Mouse (Mus musculus): ENCODE results near the gene Psmb10. TPM values are rescaled to one million over a fixed set of nuclear protein-coding genes. Genes with fewer than 3 reads are reported as not detected.

Psmb10 gene
- total RNA-seq, 2 experiments from 2014 or later, result 63.6 to 185 TPM

Other genes starting within 250 kb of the Psmb10 start
- 20.4 and 28.0 TPM in 2 replicates for gene Acd, start 237.3 kb downstream of the Psmb10 start, total RNA-seq (2015)
- 10.6 and 12.3 TPM in 2 replicates for gene Acd, start 237.3 kb downstream of the Psmb10 start, total RNA-seq (2017)
- gene Pard6a, start 237.3 kb downstream of the Psmb10 start, total RNA-seq (2015), result 6.6 and 7.7 TPM in 2 replicates
- gene Pard6a, start 237.3 kb downstream of the Psmb10 start, total RNA-seq (2017), result 9.1 and 22.2 TPM in 2 replicates
- not detected in 2 replicates for gene 4933405L10Rik, start 230.8 kb downstream of the Psmb10 start, total RNA-seq (2015)
- gene 4933405L10Rik, start 230.8 kb downstream of the Psmb10 start, total RNA-seq (2017), result not detected in 2 replicates
- gene Enkd1, start 230.2 kb downstream of the Psmb10 start, total RNA-seq (2015), result 5.9 and 7.5 TPM in 2 replicates
- 5.3 and 5.6 TPM in 2 replicates for gene Enkd1, start 230.2 kb downstream of the Psmb10 start, total RNA-seq (2017)
- 0.14 and 0.16 TPM in 2 replicates for gene Gfod2, start 179.8 kb downstream of the Psmb10 start, total RNA-seq (2015)
- gene Gfod2, start 179.8 kb downstream of the Psmb10 start, total RNA-seq (2017), result 0.08 TPM in 1 of 2 replicates, not detected in the other
- 10.2 and 10.5 TPM in 2 replicates for gene Ranbp10, start 111.1 kb downstream of the Psmb10 start, total RNA-seq (2015)
- gene Ranbp10, start 111.1 kb downstream of the Psmb10 start, total RNA-seq (2017), result 6.4 and 7.0 TPM in 2 replicates
- not detected in 2 replicates for gene Tsnaxip1, start 110.7 kb downstream of the Psmb10 start, total RNA-seq (2015)
- gene Tsnaxip1, start 110.7 kb downstream of the Psmb10 start, total RNA-seq (2017), result not detected in 2 replicates
- gene Cenpt, start 85.2 kb downstream of the Psmb10 start, total RNA-seq (2015), result 12.4 and 18.3 TPM in 2 replicates
- 16.7 and 25.0 TPM in 2 replicates for gene Cenpt, start 85.2 kb downstream of the Psmb10 start, total RNA-seq (2017)
- 42.8 and 48.9 TPM in 2 replicates for gene Thap11, start 83.3 kb downstream of the Psmb10 start, total RNA-seq (2015)
- gene Thap11, start 83.3 kb downstream of the Psmb10 start, total RNA-seq (2017), result 38.5 and 42.6 TPM in 2 replicates
- 103 and 117 TPM in 2 replicates for gene Nutf2, start 77.9 kb downstream of the Psmb10 start, total RNA-seq (2015)
- gene Nutf2, start 77.9 kb downstream of the Psmb10 start, total RNA-seq (2017), result 40.9 and 54.5 TPM in 2 replicates
- 12.0 and 12.2 TPM in 2 replicates for gene Edc4, start 57.6 kb downstream of the Psmb10 start, total RNA-seq (2015)
- 23.8 and 27.5 TPM in 2 replicates for gene Edc4, start 57.6 kb downstream of the Psmb10 start, total RNA-seq (2017)
- 0.42 TPM in 1 of 2 replicates, not detected in the other for gene Nrn1l, start 44.9 kb downstream of the Psmb10 start, total RNA-seq (2015)
- gene Nrn1l, start 44.9 kb downstream of the Psmb10 start, total RNA-seq (2017), result not detected in 2 replicates
- gene Pskh1, start 38.0 kb downstream of the Psmb10 start, total RNA-seq (2015), result 8.6 and 9.7 TPM in 2 replicates
- 10.7 and 13.3 TPM in 2 replicates for gene Pskh1, start 38.0 kb downstream of the Psmb10 start, total RNA-seq (2017)
- 1.3 and 2.0 TPM in 2 replicates for gene Ctrl, start 4.6 kb downstream of the Psmb10 start, total RNA-seq (2015)
- 0.55 and 1.1 TPM in 2 replicates for gene Ctrl, start 4.6 kb downstream of the Psmb10 start, total RNA-seq (2017)
- 0.23 TPM in 1 of 2 replicates, not detected in the other for gene Lcat, start 4.9 kb upstream of the Psmb10 start, total RNA-seq (2015)
- gene Lcat, start 4.9 kb upstream of the Psmb10 start, total RNA-seq (2017), result 0.45 TPM in 1 of 2 replicates, not detected in the other
- 2.9 and 5.9 TPM in 2 replicates for gene Slc12a4, start 27.7 kb upstream of the Psmb10 start, total RNA-seq (2015)
- 2.1 and 9.4 TPM in 2 replicates for gene Slc12a4, start 27.7 kb upstream of the Psmb10 start, total RNA-seq (2017)
- not detected in 2 replicates for gene Dpep3, start 41.0 kb upstream of the Psmb10 start, total RNA-seq (2015)
- gene Dpep3, start 41.0 kb upstream of the Psmb10 start, total RNA-seq (2017), result not detected in 2 replicates
- gene Dus2, start 52.9 kb upstream of the Psmb10 start, total RNA-seq (2015), result 3.8 and 4.3 TPM in 2 replicates
- gene Dus2, start 52.9 kb upstream of the Psmb10 start, total RNA-seq (2017), result 6.0 and 6.9 TPM in 2 replicates
- gene Dpep2nb, start 67.5 kb upstream of the Psmb10 start, total RNA-seq (2015), result 0.20 TPM in 1 of 2 replicates, not detected in the other
- gene Dpep2nb, start 67.5 kb upstream of the Psmb10 start, total RNA-seq (2017), result not detected in 2 replicates
- gene Ddx28, start 73.4 kb upstream of the Psmb10 start, total RNA-seq (2015), result 8.8 and 9.6 TPM in 2 replicates
- gene Ddx28, start 73.4 kb upstream of the Psmb10 start, total RNA-seq (2017), result 13.7 and 13.9 TPM in 2 replicates
- gene Nfatc3, start 120.4 kb upstream of the Psmb10 start, total RNA-seq (2015), result 104 and 108 TPM in 2 replicates
- 26.5 and 38.4 TPM in 2 replicates for gene Nfatc3, start 120.4 kb upstream of the Psmb10 start, total RNA-seq (2017)
- not detected in 2 replicates for gene Esrp2, start 198.5 kb upstream of the Psmb10 start, total RNA-seq (2015)
- not detected in 2 replicates for gene Esrp2, start 198.5 kb upstream of the Psmb10 start, total RNA-seq (2017)
- gene Pla2g15, start 212.0 kb upstream of the Psmb10 start, total RNA-seq (2015), result 13.8 and 15.8 TPM in 2 replicates
- 12.9 and 15.8 TPM in 2 replicates for gene Pla2g15, start 212.0 kb upstream of the Psmb10 start, total RNA-seq (2017)
- 9.7 and 10.3 TPM in 2 replicates for gene Slc7a6, start 230.4 kb upstream of the Psmb10 start, total RNA-seq (2015)
- gene Slc7a6, start 230.4 kb upstream of the Psmb10 start, total RNA-seq (2017), result 7.6 and 9.4 TPM in 2 replicates

All from megakaryocyte, adult 5-6 weeks (primary cell).